In the genomic region with DNA sequence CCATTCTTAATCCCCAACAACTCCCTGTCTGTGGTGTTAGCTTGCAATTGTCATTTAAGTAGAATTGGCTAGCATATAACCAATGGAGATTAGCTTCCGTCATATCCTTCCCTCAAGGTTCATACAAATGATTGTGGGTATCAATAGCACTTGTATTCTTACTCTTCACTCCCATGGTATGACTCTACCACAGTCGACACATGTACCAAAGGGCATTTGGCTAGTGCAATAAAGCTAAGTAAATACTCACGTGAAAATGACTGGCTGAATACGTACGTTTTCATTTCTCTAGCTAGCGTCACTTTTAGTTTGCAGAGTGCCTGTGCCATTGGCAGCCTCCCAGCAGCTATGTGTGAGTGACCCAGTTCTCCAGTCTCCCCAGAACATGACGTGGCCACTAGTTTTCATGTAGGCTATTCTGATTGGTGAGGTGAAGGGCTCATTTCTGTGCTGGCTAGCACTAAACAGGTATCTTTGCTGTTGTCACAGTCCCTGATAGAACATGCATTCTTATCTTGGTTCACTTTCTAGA, we compare ENCODE assay signal across 11 mouse cellular contexts.
DNase-seq lines count a peak whose midpoint lies in the region; ATAC-seq and TF ChIP-seq lines count a peak whose summit lies in the region.
"Had no signal": no experiment of that assay in that cellular context is flagged by ENCODE, and none has a peak within 500 bp of the region (broad histone marks: within the 10 kb centered on the region; RNA-seq: fewer than 3 reads in every experiment).

No protein-coding gene starts in this region.

- H3K4me1 ChIP-seq in limb, embryonic 14.5 days (ENCODE audit: control insufficient read depth, insufficient read depth, low read length), result peaks cover 5% of the 10 kb centered on the region
- H3K4me1 ChIP-seq in limb, embryonic 10.5 days, result no peaks in the 10 kb centered on the region
- H3K4me1 ChIP-seq: hindbrain, embryonic 10.5 days had no signal

- no peak for ATAC-seq in limb, embryonic 14.5 days (ENCODE audit: low FRiP score, low read depth)

- H3K27ac ChIP-seq in limb, embryonic 14.5 days (replicated peaks; ENCODE audit: low read depth, low read length), result no peak overlapping the region
- H3K27ac ChIP-seq in limb, embryonic 10.5 days, result no peak overlapping the region
- H3K27ac ChIP-seq: embryonic facial prominence, embryonic 15.5 days; hindbrain, embryonic 10.5 days had no signal

- H3K9ac ChIP-seq in limb, embryonic 14.5 days (ENCODE audit: low read depth, low read length, severe bottlenecking), result no peak overlapping the region
- H3K9ac ChIP-seq: embryonic facial prominence, embryonic 15.5 days had no signal

- H3K4me3 ChIP-seq in limb, embryonic 14.5 days (replicated peaks; ENCODE audit: low read length), result no peak overlapping the region
- no peak overlapping the region for H3K4me3 ChIP-seq in limb, embryonic 10.5 days
- H3K4me3 ChIP-seq: embryonic facial prominence, embryonic 15.5 days; hindbrain, embryonic 10.5 days had no signal

- no peaks in the 10 kb centered on the region for H3K36me3 ChIP-seq in limb, embryonic 14.5 days (ENCODE audit: control insufficient read depth, insufficient read depth, low read length)
- H3K36me3 ChIP-seq in limb, embryonic 10.5 days, result no peaks in the 10 kb centered on the region
- H3K36me3 ChIP-seq: embryonic facial prominence, embryonic 15.5 days; hindbrain, embryonic 10.5 days had no signal

- no peaks in the 10 kb centered on the region for H3K27me3 ChIP-seq in limb, embryonic 14.5 days (ENCODE audit: control insufficient read depth, insufficient read depth, low read length)
- no peaks in the 10 kb centered on the region for H3K27me3 ChIP-seq in limb, embryonic 10.5 days (ENCODE audit: low read depth, poor library complexity, severe bottlenecking)
- H3K27me3 ChIP-seq: embryonic facial prominence, embryonic 15.5 days had no signal

- no peaks in the 10 kb centered on the region for H3K9me3 ChIP-seq in limb, embryonic 14.5 days (ENCODE audit: control insufficient read depth, low read length)
- H3K9me3 ChIP-seq in limb, embryonic 10.5 days (replicated peaks), result no peaks in the 10 kb centered on the region
- H3K9me3 ChIP-seq: embryonic facial prominence, embryonic 15.5 days; hindbrain, embryonic 10.5 days had no signal

- TF ChIP-seq POLR2A in limb, embryonic 14.5 days (IDR thresholded peaks at IDR 0.05; ENCODE audit: borderline replicate concordance, extremely low read depth, insufficient read depth, insufficient read length), result no peak

- peak; percentile 14 for DNase-seq in limb, embryonic 14.5 days (ENCODE audit: low spot score)
- DNase-seq in limb, embryonic 10.5 days (ENCODE audit: low spot score), result no peak
- peak; percentile 73 for DNase-seq in adrenal gland, postnatal 25 days
- DNase-seq in cerebellum, postnatal 25 days, result peak; percentile 11 to 57
- peak; percentile 32 for DNase-seq in retina, postnatal 1 day
- DNase-seq in thymus, adult 18-20 months, result no peak
- DNase-seq in T-cell, adult 2 months (ENCODE audit: low spot score), result no peak
- DNase-seq in urinary bladder, postnatal 4 days (ENCODE audit: low spot score in 2 of 2), result no peak
- DNase-seq: kidney, postnatal 25 days had no signal

- no peak overlapping the region for H3K4me2 ChIP-seq in limb, embryonic 14.5 days (replicated peaks; ENCODE audit: low read depth, low read length, severe bottlenecking)
- H3K4me2 ChIP-seq: embryonic facial prominence, embryonic 15.5 days had no signal

- 69% methylated on average over 7 of the region's 7 CpGs for WGBS in limb, embryonic 14.5 days
- 94% methylated on average over 7 of the region's 7 CpGs for WGBS in limb, embryonic 10.5 days

Comparison
In these comparisons a context has a peak if more than half of its experiments do, and no peak if none do; other contexts are left out.
1. DNase-seq: peak in limb, embryonic 14.5 days (single experiment), adrenal gland, postnatal 25 days (single experiment), cerebellum, postnatal 25 days (2 of 2) and retina, postnatal 1 day (single experiment); none in limb, embryonic 10.5 days (single experiment), thymus, adult 18-20 months (0 of 2), T-cell, adult 2 months (single experiment) and urinary bladder, postnatal 4 days (0 of 2).